Mouse (Mus musculus): ENCODE data around the gene Tctex1d4.

The Tctex1d4 gene

GRCm38 (mm10) chr4:117126675-117127290, at the start of gene Tctex1d4:
Gene Tctex1d4 (plus strand): TSS chr4:117126794.
- no peak for DNase-seq (ENCODE audit: low read depth, low spot score)

DNA sequence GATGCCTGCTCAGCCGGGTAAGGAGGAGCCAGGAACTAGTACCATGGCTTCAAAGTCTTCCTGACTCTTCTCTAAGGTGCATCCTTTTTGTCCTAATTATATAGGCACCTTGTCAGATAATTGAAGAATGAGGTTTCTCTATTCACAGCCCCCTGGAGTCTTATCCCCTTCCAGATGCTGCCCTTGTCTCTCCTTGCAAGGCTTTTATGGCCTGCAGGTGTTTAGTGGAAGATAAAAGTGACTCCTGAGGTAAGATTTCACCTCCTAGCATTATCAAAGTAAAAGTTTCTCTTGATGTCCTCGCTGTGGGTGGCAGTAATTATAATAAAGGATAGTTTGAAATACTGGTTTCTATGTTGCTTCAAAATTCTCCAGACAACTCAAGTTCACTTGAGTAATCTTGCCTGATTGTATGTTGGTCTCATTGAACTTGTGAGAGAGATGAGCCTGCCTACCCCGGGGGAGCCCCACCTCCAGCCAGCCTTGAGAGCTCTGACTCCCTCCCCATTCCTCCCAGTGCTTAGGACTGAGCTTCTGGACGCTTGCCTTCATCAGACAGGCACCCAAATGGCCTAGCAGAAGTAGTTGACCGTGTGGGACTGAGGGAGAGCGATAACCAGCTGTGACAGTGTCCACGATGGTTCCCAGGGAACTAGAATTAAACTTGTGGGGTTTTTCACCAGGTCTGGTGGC, 38.5 kb upstream of the Tctex1d4 start:
- DNase-seq (ENCODE audit: low read depth, low spot score) = no peak

DNA sequence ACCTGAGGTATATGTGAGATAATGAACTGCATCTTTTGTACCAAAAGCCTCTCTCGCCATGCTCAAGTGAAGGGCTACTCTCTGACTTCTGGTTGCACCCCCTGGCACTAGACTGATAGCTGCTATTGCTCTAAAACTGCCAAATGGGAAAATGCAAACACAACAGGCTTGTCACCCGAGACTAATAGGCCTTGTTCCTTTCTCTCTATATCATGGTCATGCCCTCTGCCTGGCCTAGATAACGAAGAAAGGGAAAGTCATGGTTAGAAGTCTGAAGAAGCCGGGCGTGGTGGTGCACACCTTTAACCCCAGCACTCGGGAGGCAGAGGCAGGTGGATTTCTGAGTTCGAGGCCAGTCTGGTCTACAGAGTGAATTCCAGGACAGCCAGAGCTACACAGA, 36.0 kb upstream of the Tctex1d4 start:
- no peak for DNase-seq (ENCODE audit: low read depth, low spot score)

GRCm38 (mm10) chr4:117094626-117095361, 31.8 kb upstream of the Tctex1d4 start:
- no peak for DNase-seq (ENCODE audit: low read depth, low spot score)

GRCm38 (mm10) chr4:117095551-117096452, 30.8 kb upstream of the Tctex1d4 start, which contains the start of gene Ptch2:
Gene Ptch2 (plus strand): TSS chr4:117096075.
- DNase-seq (ENCODE audit: low read depth, low spot score) = peak; percentile 42

GRCm38 (mm10) chr4:117096666-117097065, 29.9 kb upstream of the Tctex1d4 start:
- DNase-seq (ENCODE audit: low read depth, low spot score) = no peak

DNA sequence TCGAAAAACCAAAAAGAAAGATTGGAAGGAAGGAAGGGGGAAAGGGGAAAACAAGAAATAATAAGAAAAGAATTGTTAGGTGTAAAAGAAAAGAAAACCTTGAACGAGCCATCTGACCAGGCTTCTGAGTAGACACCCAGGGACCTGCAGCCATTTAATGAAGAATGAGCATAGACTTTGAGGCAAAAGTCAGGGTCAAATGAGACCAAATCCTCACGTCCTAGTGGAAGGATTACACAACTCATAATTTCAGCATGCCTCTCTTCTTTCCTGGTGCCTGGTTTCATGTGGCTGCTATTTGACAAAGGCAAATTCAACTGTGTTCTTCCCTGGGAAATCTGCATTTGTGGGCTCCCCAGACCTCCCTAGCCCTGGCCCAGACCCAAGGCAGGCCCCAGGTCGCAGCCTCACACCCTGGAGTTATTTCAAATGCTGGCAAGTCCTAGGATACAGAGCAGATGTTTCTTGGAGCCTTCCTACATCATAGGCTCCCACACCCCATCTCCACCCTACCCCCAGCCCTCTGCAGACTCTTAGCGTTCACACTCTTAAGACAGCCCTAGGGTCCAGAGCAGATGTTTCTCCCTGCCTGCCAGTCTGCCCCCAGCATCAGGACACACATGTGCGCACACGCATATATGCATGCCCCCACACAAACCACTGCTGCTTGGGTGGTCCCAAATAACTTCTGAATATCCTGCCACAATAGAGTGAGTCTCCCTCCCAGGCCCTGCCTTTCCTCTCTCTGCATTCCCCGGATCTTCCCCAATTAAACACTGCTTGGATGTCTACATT, 28.4 kb upstream of the Tctex1d4 start:
- DNase-seq (ENCODE audit: low read depth, low spot score) = no peak

GRCm38 (mm10) chr4:117098764-117099036, 27.9 kb upstream of the Tctex1d4 start:
- no peak for DNase-seq (ENCODE audit: low read depth, low spot score)

DNA sequence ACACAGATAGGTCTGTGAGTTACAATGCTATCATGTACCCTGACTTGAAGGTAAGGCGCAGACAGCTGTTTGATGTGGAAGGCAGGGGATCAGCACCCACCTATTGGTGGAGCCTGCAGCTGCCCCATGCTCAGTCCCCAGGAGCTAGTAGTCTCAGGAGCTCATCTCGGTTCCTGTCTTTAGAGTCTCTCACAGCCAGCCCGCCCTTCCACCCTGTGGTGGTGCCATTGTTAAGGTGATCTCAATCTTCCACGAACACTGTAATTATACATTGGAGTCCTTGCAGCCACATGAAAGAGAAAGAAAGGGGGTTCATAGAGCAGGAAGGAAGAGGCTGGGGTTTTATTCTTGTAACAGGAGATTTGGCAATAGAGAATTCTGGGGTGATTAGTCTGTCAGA, 26.6 kb upstream of the Tctex1d4 start:
- no peak for DNase-seq (ENCODE audit: low read depth, low spot score)

DNA sequence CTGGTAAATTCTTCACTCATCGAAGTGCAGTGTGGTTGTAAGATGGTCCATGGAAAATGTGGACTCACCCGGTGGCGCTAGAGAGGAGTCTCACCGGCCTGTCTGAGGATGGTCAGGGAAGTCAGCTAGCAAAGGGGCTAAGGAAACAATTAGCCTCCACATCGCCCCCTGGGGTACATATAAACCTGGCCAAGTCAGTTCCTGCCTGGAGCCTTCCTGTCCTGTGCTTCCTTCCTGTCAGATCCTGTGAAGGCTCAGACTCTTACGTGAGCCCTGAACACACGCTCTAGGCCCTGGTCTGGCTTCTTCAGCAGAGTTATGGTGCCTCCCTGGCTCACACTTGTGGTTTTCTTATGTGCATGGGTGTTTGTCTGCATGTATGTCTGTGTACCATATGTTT, 25.4 kb upstream of the Tctex1d4 start:
- no peak for DNase-seq (ENCODE audit: low read depth, low spot score)

DNA sequence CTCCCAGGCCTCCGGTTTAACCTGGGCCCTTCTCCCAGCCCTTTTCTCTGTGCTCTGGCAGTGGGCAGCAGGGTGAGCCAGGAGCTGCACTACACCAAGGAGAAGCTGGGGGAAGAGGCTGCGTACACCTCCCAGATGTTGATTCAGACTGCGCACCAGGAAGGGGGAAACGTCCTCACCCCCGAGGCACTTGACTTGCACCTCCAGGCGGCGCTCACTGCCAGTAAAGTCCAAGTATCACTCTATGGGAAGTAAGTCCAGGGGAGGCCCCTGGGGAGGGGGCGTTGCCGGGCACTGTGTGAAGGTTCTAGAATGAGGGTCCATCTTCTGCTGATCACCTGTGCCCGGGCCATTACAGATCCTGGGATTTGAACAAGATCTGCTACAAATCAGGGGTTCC, 21.9 kb upstream of the Tctex1d4 start:
- DNase-seq (ENCODE audit: low read depth, low spot score) = no peak

- no peak for DNase-seq (ENCODE audit: low read depth, low spot score)
These were observed 21.5 kb upstream of the Tctex1d4 start for GRCm38 (mm10) chr4:117105127-117105526.

DNA sequence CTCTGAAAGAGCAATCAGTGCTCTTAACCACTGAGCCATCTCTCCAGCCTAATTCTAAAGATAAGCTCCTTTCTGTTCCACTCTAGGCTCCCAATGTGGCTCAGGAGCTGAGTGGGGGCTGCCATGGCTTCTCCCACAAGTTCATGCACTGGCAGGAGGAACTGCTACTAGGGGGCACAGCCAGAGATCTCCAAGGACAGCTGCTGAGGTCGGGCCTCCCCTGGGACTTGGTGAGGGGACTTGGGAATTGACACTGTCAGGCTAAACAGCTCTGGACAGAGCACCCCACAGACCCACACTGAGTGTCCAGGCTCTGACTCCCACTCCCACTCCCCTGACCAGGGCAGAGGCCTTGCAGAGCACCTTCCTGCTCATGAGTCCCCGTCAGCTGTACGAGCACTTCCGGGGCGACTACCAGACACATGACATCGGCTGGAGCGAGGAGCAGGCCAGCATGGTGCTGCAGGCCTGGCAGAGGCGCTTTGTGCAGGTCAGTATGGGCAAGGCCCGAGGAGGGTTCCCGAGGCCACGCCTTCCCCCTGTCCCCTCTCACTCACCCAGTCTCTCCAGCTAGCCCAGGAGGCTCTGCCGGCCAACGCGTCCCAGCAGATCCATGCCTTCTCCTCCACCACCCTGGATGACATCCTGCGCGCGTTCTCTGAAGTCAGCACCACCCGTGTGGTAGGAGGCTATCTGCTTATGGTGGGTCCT, 18.6 kb upstream of the Tctex1d4 start:
- no peak for DNase-seq (ENCODE audit: low read depth, low spot score)

DNA sequence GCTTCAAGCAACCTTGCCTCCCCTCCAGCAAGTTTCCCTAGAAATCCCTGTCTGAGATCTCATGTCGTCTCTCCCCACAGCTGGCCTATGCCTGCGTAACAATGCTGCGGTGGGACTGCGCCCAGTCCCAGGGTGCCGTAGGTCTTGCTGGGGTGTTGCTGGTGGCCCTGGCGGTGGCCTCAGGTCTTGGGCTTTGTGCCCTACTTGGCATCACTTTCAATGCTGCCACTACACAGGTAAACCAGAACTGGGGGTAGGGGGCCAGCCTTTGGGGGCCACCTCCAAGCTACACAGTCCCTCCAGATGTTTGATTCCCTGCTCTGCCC, 18.1 kb upstream of the Tctex1d4 start:
- DNase-seq (ENCODE audit: low read depth, low spot score) = no peak

DNA sequence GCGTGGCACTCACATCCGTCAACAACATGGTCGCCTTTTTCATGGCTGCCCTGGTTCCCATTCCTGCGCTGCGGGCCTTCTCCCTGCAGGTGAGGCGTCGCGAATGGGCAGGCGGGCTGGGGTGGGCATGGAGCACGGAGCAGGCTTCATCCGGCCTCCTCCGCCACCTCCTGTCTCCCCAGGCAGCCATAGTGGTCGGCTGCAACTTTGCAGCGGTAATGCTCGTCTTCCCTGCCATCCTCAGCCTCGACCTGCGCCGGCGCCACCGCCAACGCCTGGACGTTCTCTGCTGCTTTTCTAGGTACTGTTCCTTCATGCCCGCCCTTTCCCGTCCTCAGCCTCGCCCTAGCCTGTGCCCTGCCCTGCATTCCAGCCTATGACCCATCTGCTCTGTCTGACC, 17.3 kb upstream of the Tctex1d4 start:
- DNase-seq (ENCODE audit: low read depth, low spot score) = no peak

DNA sequence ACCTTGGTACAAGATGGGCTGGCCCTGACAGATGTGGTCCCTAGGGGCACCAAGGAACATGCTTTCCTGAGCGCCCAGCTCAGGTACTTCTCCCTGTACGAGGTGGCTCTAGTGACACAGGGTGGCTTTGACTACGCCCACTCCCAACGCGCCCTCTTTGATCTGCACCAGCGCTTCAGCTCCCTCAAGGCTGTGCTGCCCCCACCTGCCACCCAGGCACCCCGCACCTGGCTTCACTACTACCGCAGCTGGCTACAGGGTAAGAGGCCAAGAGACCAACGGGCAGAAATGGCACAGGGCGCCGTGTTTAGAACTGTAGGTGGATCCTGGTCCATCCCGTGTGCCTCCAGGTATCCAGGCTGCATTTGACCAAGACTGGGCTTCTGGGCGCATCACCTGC, 16.3 kb upstream of the Tctex1d4 start:
- DNase-seq (ENCODE audit: low read depth, low spot score) = no peak

- no peak for DNase-seq (ENCODE audit: low read depth, low spot score)
These were observed 15.6 kb upstream of the Tctex1d4 start for GRCm38 (mm10) chr4:117110985-117111384.

DNA sequence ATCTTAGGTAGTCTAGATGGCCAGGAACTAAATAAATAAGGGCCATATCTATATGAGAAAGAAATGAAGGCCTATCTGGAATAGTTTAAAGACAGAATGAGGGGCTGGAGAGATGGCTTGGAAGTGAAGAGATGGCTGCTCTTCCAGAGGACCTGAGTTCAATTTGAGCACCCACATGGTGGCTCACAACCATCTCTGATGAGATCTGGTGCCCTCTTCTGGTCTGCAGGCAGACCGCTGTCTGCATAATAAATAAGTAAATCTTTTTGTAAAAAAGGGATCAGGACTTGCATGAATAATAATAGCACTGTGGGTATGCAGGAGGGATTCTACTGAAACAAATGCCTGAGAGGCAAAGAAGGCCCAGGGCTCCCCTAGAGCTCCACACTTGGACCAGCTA, 13.4 kb upstream of the Tctex1d4 start:
- no peak for DNase-seq (ENCODE audit: low read depth, low spot score)

DNA sequence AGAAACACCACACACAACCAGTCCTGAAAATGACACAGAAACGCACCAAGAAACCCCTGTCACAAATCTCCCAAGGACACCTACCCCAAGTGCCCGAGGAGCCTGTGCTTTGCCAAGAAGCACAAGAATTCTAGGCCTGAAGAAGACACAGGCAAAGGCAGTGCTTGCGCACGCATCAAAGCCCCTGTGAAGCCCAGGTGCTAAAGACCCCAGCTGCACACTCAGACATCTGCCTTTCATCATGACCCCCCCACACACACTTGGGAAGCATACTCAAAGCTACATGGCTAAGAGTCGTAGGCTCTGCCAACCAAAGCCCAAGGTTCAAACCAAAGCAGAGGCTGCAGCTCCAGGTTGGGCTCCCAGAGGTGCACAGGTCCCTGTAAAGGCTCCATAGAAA, 11.0 kb upstream of the Tctex1d4 start:
- no peak for DNase-seq (ENCODE audit: low read depth, low spot score)

GRCm38 (mm10) chr4:117117931-117118330, 8.7 kb upstream of the Tctex1d4 start:
- no peak for DNase-seq (ENCODE audit: low read depth, low spot score)

DNA sequence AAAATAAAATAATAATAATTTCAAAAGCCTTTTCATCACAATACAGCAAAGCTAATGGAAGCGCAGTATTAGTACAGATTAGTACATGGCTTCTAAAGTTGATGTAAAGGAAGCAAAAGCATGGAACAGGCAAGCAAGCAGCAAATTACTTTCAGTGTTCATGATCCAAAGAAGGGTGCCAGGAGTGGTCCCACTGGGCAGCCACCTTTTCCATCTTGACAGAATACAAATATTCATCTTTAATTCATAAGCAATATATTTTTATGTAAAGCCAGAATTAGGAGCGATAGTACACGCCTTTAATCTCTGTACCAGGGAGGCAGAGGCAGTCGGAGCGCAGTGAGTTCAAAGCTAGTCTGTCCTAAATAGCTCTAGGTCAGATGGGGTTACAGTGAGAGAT, 7.0 kb upstream of the Tctex1d4 start:
- DNase-seq (ENCODE audit: low read depth, low spot score) = no peak
